Comparison of ENCODE assay signal across 8 mouse cellular contexts in the genomic region with DNA sequence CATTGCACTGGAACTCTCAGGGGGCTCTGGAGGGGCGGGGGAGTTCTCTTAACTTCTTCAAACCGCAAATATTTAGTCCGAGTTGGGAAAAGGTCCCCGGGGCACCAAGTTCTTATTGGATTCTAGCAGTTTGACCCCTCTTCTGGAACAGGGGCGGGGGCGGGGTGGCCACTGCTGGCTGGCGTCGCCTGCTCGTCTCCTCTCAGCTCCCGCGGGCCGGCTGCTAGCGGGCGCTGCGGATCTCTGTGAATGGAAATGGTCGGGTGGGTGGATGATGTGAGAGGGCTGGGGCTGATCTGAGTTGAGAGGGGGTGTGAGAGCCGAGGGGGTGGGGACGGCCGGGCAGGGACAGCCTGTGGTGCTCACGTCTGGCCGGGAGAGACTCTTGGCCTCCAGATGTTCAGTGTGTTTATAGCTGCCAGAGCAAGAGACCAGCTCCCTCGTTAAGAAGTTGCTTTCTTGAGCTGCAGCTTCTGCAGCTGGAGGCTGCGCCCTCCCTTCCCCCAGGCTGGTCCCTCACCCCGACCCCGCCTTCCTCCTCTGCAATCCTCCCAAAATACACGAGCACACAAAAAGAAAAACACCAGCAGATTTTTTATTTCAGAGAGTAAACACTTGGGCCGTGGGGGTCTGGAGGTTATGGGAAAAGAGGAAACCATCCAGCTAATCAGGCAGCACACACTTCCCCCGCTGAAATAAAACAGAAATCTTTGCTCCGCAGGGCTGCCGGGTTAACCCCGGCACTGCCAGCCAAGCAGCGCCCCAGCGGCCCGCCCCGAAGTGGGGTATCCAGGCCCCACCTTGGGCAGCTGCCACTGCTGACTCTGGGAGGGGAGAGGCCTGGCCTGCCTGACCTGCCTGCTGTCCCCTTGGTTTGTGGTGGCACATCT. TPM values are rescaled to one million over a fixed set of nuclear protein-coding genes. Genes with fewer than 3 reads are reported as not detected.
DNase-seq lines count a peak whose midpoint lies in the region; ATAC-seq lines count a peak whose summit lies in the region.

No protein-coding gene starts in this region.

- peak; percentile 45 for ATAC-seq in forebrain, embryonic 11.5 days (replicated peaks; ENCODE audit: low FRiP score)

- peak; percentile 30 to 49 for DNase-seq in urinary bladder, adult 18-20 months (ENCODE audit: low spot score in 2 of 2)
- DNase-seq in urinary bladder, postnatal 10 days (ENCODE audit: low spot score) = no peak
- peak; percentile 73 for DNase-seq in forebrain, embryonic 11.5 days (ENCODE audit: low spot score)
- DNase-seq in heart, postnatal 10 days = peak; percentile 83 to 85
- DNase-seq in kidney, postnatal 14 days = peak; percentile 89
- peak; percentile 94 for DNase-seq in lung, postnatal 10 days
- DNase-seq in ovary, adult 18-20 months (ENCODE audit: low spot score) = peak; percentile 73
- peak; percentile 83 to 88 for DNase-seq in thymus, postnatal 36 days

- peak overlapping the region; percentile 20; the same call in 1 of the 2 replicates for H3K9ac ChIP-seq in forebrain, embryonic 11.5 days (ENCODE audit: low read length)

- H3K36me3 ChIP-seq in forebrain, embryonic 11.5 days (ENCODE audit: control insufficient read depth, insufficient read depth, low read length) = no peaks in the 10 kb centered on the region

- H3K27ac ChIP-seq in forebrain, embryonic 11.5 days (ENCODE audit: low read depth, low read length) = no peak overlapping the region

- peaks cover 21% of the 10 kb centered on the region; the same call in 1 of the 2 replicates for H3K4me1 ChIP-seq in forebrain, embryonic 11.5 days (replicated peaks; ENCODE audit: control insufficient read depth, insufficient read depth, low read length)

- intact Hi-C loops in heart, postnatal 10 days (cut with DNase I) = loop anchor here (2.0 kb wide), 1 partner anchor 23 kb away; no protein-coding TSS in a partner anchor

- H3K4me2 ChIP-seq in forebrain, embryonic 11.5 days (ENCODE audit: low read depth, low read length, severe bottlenecking) = peak overlapping the region; percentile 49

- H3K9me3 ChIP-seq in forebrain, embryonic 11.5 days (ENCODE audit: control insufficient read depth, low read length) = no peaks in the 10 kb centered on the region

- under 1% methylated on average over 35 of the region's 35 CpGs for WGBS in forebrain, embryonic 11.5 days

- H3K4me3 ChIP-seq in forebrain, embryonic 11.5 days (ENCODE audit: low read depth, low read length) = peak overlapping the region; percentile 19

- H3K27me3 ChIP-seq in forebrain, embryonic 11.5 days (ENCODE audit: control insufficient read depth, insufficient read depth, low read length) = peaks cover 78% of the 10 kb centered on the region

RNA-seq across cellular contexts. Expression of gene Ets1, which starts 36.2 kb away (rescaled TPM):
- 18.4 and 22.6 TPM in 2 replicates for polyA plus RNA-seq in forebrain, embryonic 11.5 days (2014; fragmentation: Nextera tagmentation; extraction: Ambion mirVana)
- 100 to 1,000 TPM; 119 to 154 TPM for total RNA-seq in heart, postnatal 10 days (2021)
